8 mouse cellular contexts compared by ENCODE assay signal in genomic region chr5:123039120-123039752, GRCm38 (mm10). TPM values are rescaled to one million over a fixed set of nuclear protein-coding genes. Genes with fewer than 3 reads are reported as not detected.
DNase-seq lines count a peak whose midpoint lies in the region; ATAC-seq and TF ChIP-seq lines count a peak whose summit lies in the region.

No protein-coding gene starts in this region.

- in situ Hi-C loops in ES-E14 (cut with MboI; ENCODE audit: low sequenced_read_pairs in 2 of 2, unreplicated experiment in 2 of 2): no loop called here

- TF ChIP-seq EP300 in stomach, postnatal 0 days (optimal IDR thresholded peaks at IDR 0.05): no peak

- H3K9me3 ChIP-seq in ES-E14 (ENCODE audit: control insufficient read depth, insufficient read depth, low read depth, low read length): no peaks in the 10 kb centered on the region
- no peaks in the 10 kb centered on the region for H3K9me3 ChIP-seq in hindbrain, embryonic 12.5 days (replicated peaks)
- no peaks in the 10 kb centered on the region for H3K9me3 ChIP-seq in limb, embryonic 15.5 days
- H3K9me3 ChIP-seq in midbrain, embryonic 15.5 days: no peaks in the 10 kb centered on the region
- H3K9me3 ChIP-seq in stomach, postnatal 0 days (ENCODE audit: control insufficient read depth, low read length): no peaks in the 10 kb centered on the region

- H3K36me3 ChIP-seq in ES-E14 (ENCODE audit: control insufficient read depth, insufficient read depth, low read length, poor library complexity, severe bottlenecking): no peaks in the 10 kb centered on the region
- no peaks in the 10 kb centered on the region for H3K36me3 ChIP-seq in hindbrain, embryonic 12.5 days
- no peaks in the 10 kb centered on the region for H3K36me3 ChIP-seq in limb, embryonic 15.5 days
- H3K36me3 ChIP-seq in midbrain, embryonic 15.5 days (replicated peaks): no peaks in the 10 kb centered on the region
- H3K36me3 ChIP-seq in stomach, postnatal 0 days (ENCODE audit: control insufficient read depth, insufficient read depth, low read length): no peaks in the 10 kb centered on the region

- H3K4me1 ChIP-seq in ES-E14 (ENCODE audit: control insufficient read depth in 2 of 2, insufficient read depth in 2 of 2, low read length in 2 of 2, poor library complexity in 1 of 2): peaks cover 13 to 36% of the 10 kb centered on the region in 2 experiments
- peaks cover 16% of the 10 kb centered on the region for H3K4me1 ChIP-seq in bone marrow macrophage, adult 2 months (ENCODE audit: control insufficient read depth, insufficient read depth, low read length)
- peaks cover 7% of the 10 kb centered on the region for H3K4me1 ChIP-seq in hindbrain, embryonic 12.5 days
- peaks cover 22% of the 10 kb centered on the region for H3K4me1 ChIP-seq in limb, embryonic 15.5 days
- peaks cover 6% of the 10 kb centered on the region; the same call in 1 of the 2 replicates for H3K4me1 ChIP-seq in midbrain, embryonic 15.5 days
- no peaks in the 10 kb centered on the region; the same call in 1 of the 2 replicates for H3K4me1 ChIP-seq in stomach, postnatal 0 days (replicated peaks; ENCODE audit: control insufficient read depth, insufficient read depth)

- WGBS in hindbrain, embryonic 12.5 days: 4% methylated on average over 25 of the region's 25 CpGs
- WGBS in limb, embryonic 15.5 days: 5% methylated on average over 25 of the region's 25 CpGs
- 4% methylated on average over 25 of the region's 25 CpGs for WGBS in midbrain, embryonic 15.5 days
- WGBS in stomach, postnatal 0 days: 5% methylated on average over 25 of the region's 25 CpGs

- H3K27me3 ChIP-seq in hindbrain, embryonic 12.5 days: no peaks in the 10 kb centered on the region
- no peaks in the 10 kb centered on the region for H3K27me3 ChIP-seq in limb, embryonic 15.5 days
- H3K27me3 ChIP-seq in midbrain, embryonic 15.5 days (replicated peaks): no peaks in the 10 kb centered on the region; the same call in 1 of the 2 replicates
- no peaks in the 10 kb centered on the region for H3K27me3 ChIP-seq in stomach, postnatal 0 days (ENCODE audit: control insufficient read depth, insufficient read depth, low read length)

- TF ChIP-seq CTCF in bone marrow macrophage, adult 2 months (IDR thresholded peaks at IDR 0.05; ENCODE audit: low read depth, low read length): no peak
- no peak for TF ChIP-seq CTCF in stomach, postnatal 0 days (IDR thresholded peaks at IDR 0.05; ENCODE audit: low read depth)

- peak overlapping the region; percentile 79; the same call in 1 of the 2 replicates for H3K27ac ChIP-seq in ES-E14 (ENCODE audit: insufficient read depth, low read depth, low read length, poor library complexity, severe bottlenecking)
- H3K27ac ChIP-seq in bone marrow macrophage, adult 2 months (ENCODE audit: insufficient read depth, low read depth, low read length): no peak overlapping the region
- no peak overlapping the region for H3K27ac ChIP-seq in hindbrain, embryonic 12.5 days
- no peak overlapping the region for H3K27ac ChIP-seq in limb, embryonic 15.5 days
- no peak overlapping the region for H3K27ac ChIP-seq in midbrain, embryonic 15.5 days
- H3K27ac ChIP-seq in stomach, postnatal 0 days (replicated peaks): no peak overlapping the region

- peak overlapping the region; percentile 48 for H3K4me2 ChIP-seq in hindbrain, embryonic 12.5 days (replicated peaks)
- H3K4me2 ChIP-seq in limb, embryonic 15.5 days: peak overlapping the region; percentile 53
- peak overlapping the region; percentile 45 for H3K4me2 ChIP-seq in midbrain, embryonic 15.5 days
- peak overlapping the region; percentile 58 for H3K4me2 ChIP-seq in stomach, postnatal 0 days (replicated peaks; ENCODE audit: low read depth)

- DNase-seq in ES-E14 (ENCODE audit: low read depth, low spot score): peak; percentile 74
- DNase-seq in forelimb bud, embryonic 11.5 days (ENCODE audit: low read depth, low spot score): peak; percentile 27
- DNase-seq in stomach, postnatal 0 days (ENCODE audit: low spot score): peak; percentile 89
- no peak for DNase-seq in right cerebral cortex, adult 18-20 months

- H3K4me3 ChIP-seq in ES-E14 (ENCODE audit: insufficient read depth in 1 of 2, low read depth in 1 of 2, low read length in 2 of 2, poor library complexity in 1 of 2, severe bottlenecking in 1 of 2): peak overlapping the region; percentile 37 to 50
- H3K4me3 ChIP-seq in bone marrow macrophage, adult 2 months (ENCODE audit: insufficient read depth, low read length): peak overlapping the region; percentile 49
- H3K4me3 ChIP-seq in hindbrain, embryonic 12.5 days: peak overlapping the region; percentile 27
- H3K4me3 ChIP-seq in limb, embryonic 15.5 days: peak overlapping the region; percentile 31
- H3K4me3 ChIP-seq in midbrain, embryonic 15.5 days: peak overlapping the region; percentile 18; the same call in 1 of the 2 replicates
- peak overlapping the region; percentile 30 for H3K4me3 ChIP-seq in stomach, postnatal 0 days (ENCODE audit: low read depth, low read length)

- TF ChIP-seq POLR2A in bone marrow macrophage, adult 2 months (IDR thresholded peaks at IDR 0.05; ENCODE audit: borderline replicate concordance, low read depth, low read length): no peak

- peak overlapping the region; percentile 48; the same call in 1 of the 2 replicates for H3K9ac ChIP-seq in ES-E14 (ENCODE audit: insufficient read depth, low read depth, low read length, poor library complexity, severe bottlenecking)
- no peak overlapping the region for H3K9ac ChIP-seq in hindbrain, embryonic 12.5 days
- H3K9ac ChIP-seq in limb, embryonic 15.5 days: no peak overlapping the region
- no peak overlapping the region for H3K9ac ChIP-seq in midbrain, embryonic 15.5 days
- H3K9ac ChIP-seq in stomach, postnatal 0 days (ENCODE audit: low read length): no peak overlapping the region

- no peak for ATAC-seq in hindbrain, embryonic 12.5 days (ENCODE audit: low FRiP score)
- 0 out of 2 replicates have a peak, but pooled peaks have one; percentile 38 for ATAC-seq in limb, embryonic 15.5 days (ENCODE audit: insufficient number of reproducible peaks, low FRiP score, low TSS enrichment, low read depth)
- no peak for ATAC-seq in midbrain, embryonic 15.5 days (replicated peaks)
- ATAC-seq in stomach, postnatal 0 days (ENCODE audit: low FRiP score, low TSS enrichment): peak; percentile 63

TF ChIP-seq in ES-E14, 5 proteins besides CTCF, POLR2A, EP300 and RAD21:
- TF ChIP-seq ZNF384 (IDR thresholded peaks at IDR 0.05; ENCODE audit: low read depth, low read length) (no peak), HCFC1 (IDR thresholded peaks at IDR 0.05; ENCODE audit: borderline replicate concordance, insufficient read depth, low read length) (no peak), ZC3H11A (IDR thresholded peaks at IDR 0.05; ENCODE audit: borderline replicate concordance, low read depth, low read length) (no peak), CHD2 (IDR thresholded peaks at IDR 0.05; ENCODE audit: low read depth, low read length) (no peak), MAFK (IDR thresholded peaks at IDR 0.05; ENCODE audit: insufficient read depth, low read depth, low read length) (no peak)
TF ChIP-seq in ES-E14: peak in this region for 0.

RNA-seq across cellular contexts. Expression of gene Morn3, which starts 7.6 kb away (rescaled TPM):
- 0.62 and 0.63 TPM in 2 replicates for total RNA-seq in ES-E14 (2012; rRNA removed)
- not detected in 2 replicates for polyA plus RNA-seq in bone marrow macrophage, adult 2 months (2012; ENCODE audit: insufficient read depth, insufficient read length, missing spikeins)
- polyA plus RNA-seq in hindbrain, embryonic 12.5 days (2016; fragmentation: Nextera tagmentation; extraction: Ambion mirVana): 0.35 and 0.73 TPM in 2 replicates
- 1.0 TPM in 1 of 2 replicates, not detected in the other for polyA plus RNA-seq in limb, embryonic 15.5 days (2015; fragmentation: Nextera tagmentation; extraction: Ambion mirVana)
- 1.5 TPM in 1 of 2 replicates, not detected in the other for polyA plus RNA-seq in midbrain, embryonic 15.5 days (2015; fragmentation: Nextera tagmentation; extraction: Ambion mirVana)
- polyA plus RNA-seq in stomach, postnatal 0 days (2015; fragmentation: Nextera tagmentation; extraction: Ambion mirVana): 0.41 TPM in 1 of 2 replicates, not detected in the other

RNA-seq across cellular contexts. Expression of gene Orai1, which starts 24.4 kb away (rescaled TPM):
- 20.0 and 33.4 TPM in 2 replicates for total RNA-seq in ES-E14 (2012; rRNA removed)
- polyA plus RNA-seq in bone marrow macrophage, adult 2 months (2012; ENCODE audit: insufficient read depth, insufficient read length, missing spikeins): 59.9 and 68.5 TPM in 2 replicates
- polyA plus RNA-seq in hindbrain, embryonic 12.5 days (2016; fragmentation: Nextera tagmentation; extraction: Ambion mirVana): 13.5 and 13.6 TPM in 2 replicates
- polyA plus RNA-seq in limb, embryonic 15.5 days (2015; fragmentation: Nextera tagmentation; extraction: Ambion mirVana): 16.4 and 18.2 TPM in 2 replicates
- polyA plus RNA-seq in midbrain, embryonic 15.5 days (2015; fragmentation: Nextera tagmentation; extraction: Ambion mirVana): 11.6 and 13.6 TPM in 2 replicates
- 29.6 TPM in 2 replicates for polyA plus RNA-seq in stomach, postnatal 0 days (2015; fragmentation: Nextera tagmentation; extraction: Ambion mirVana)

RNA-seq across cellular contexts. Expression of gene Tmem120b, which starts 29.0 kb away (rescaled TPM):
- total RNA-seq in ES-E14 (2012; rRNA removed): 21.9 and 29.4 TPM in 2 replicates
- 4.3 and 6.8 TPM in 2 replicates for polyA plus RNA-seq in bone marrow macrophage, adult 2 months (2012; ENCODE audit: insufficient read depth, insufficient read length, missing spikeins)
- 14.3 and 17.8 TPM in 2 replicates for polyA plus RNA-seq in hindbrain, embryonic 12.5 days (2016; fragmentation: Nextera tagmentation; extraction: Ambion mirVana)
- 18.8 and 23.1 TPM in 2 replicates for polyA plus RNA-seq in limb, embryonic 15.5 days (2015; fragmentation: Nextera tagmentation; extraction: Ambion mirVana)
- polyA plus RNA-seq in midbrain, embryonic 15.5 days (2015; fragmentation: Nextera tagmentation; extraction: Ambion mirVana): 17.1 and 23.3 TPM in 2 replicates
- 8.0 and 9.1 TPM in 2 replicates for polyA plus RNA-seq in stomach, postnatal 0 days (2015; fragmentation: Nextera tagmentation; extraction: Ambion mirVana)

RNA-seq across cellular contexts. Expression of gene Kdm2b, which starts 49.6 kb away (rescaled TPM):
- 66.1 and 68.6 TPM in 2 replicates for total RNA-seq in ES-E14 (2012; rRNA removed)
- 26.6 and 26.9 TPM in 2 replicates for polyA plus RNA-seq in bone marrow macrophage, adult 2 months (2012; ENCODE audit: insufficient read depth, insufficient read length, missing spikeins)
- polyA plus RNA-seq in hindbrain, embryonic 12.5 days (2016; fragmentation: Nextera tagmentation; extraction: Ambion mirVana): 112 and 115 TPM in 2 replicates
- 42.1 and 46.0 TPM in 2 replicates for polyA plus RNA-seq in limb, embryonic 15.5 days (2015; fragmentation: Nextera tagmentation; extraction: Ambion mirVana)
- 115 and 123 TPM in 2 replicates for polyA plus RNA-seq in midbrain, embryonic 15.5 days (2015; fragmentation: Nextera tagmentation; extraction: Ambion mirVana)
- polyA plus RNA-seq in stomach, postnatal 0 days (2015; fragmentation: Nextera tagmentation; extraction: Ambion mirVana): 15.3 and 15.5 TPM in 2 replicates

Comparison
In these comparisons a context has a peak if more than half of its experiments do, and no peak if none do; other contexts are left out.
1. ATAC-seq: peak in limb, embryonic 15.5 days (single experiment) and stomach, postnatal 0 days (single experiment); none in hindbrain, embryonic 12.5 days (single experiment) and midbrain, embryonic 15.5 days (single experiment).
2. Peak in every context shown above with its lines, with median percentiles within 50 percentile points of each other: H3K4me3 ChIP-seq and H3K4me2 ChIP-seq.